Mouse (Mus musculus) myocyte (in vitro differentiated cells): ENCODE data around the gene Lzts2.

Source experiments
- CEBPB ChIP-seq: IDR thresholded peaks from 2 replicates; pipeline ENCODE4 v1.6.1; 2011; ENCODE audit warnings: mild to moderate bottlenecking, moderate library complexity; ENCODE audit not compliant: poor library complexity, insufficient read depth, severe bottlenecking
- E2F4 ChIP-seq: IDR thresholded peaks from one replicate; pipeline ENCODE4 v1.6.1; 2011; ENCODE audit warnings: mild to moderate bottlenecking, control low read depth, moderate library complexity; ENCODE audit not compliant: insufficient read depth
- MAX ChIP-seq: IDR thresholded peaks from one replicate; pipeline ENCODE4 v1.6.1; 2011; ENCODE audit warnings: low read depth, mild to moderate bottlenecking, control low read depth
- MYOD1 ChIP-seq, 3 experiments: IDR thresholded peaks; one replicate each; pipeline ENCODE4 v1.6.1; 2011; ENCODE audit warnings: control low read depth in 2 of 3, low read depth in 2 of 3, mild to moderate bottlenecking in 2 of 3, moderate library complexity in 1 of 3; ENCODE audit not compliant: insufficient read length in 2 of 3, control insufficient read depth in 1 of 3
- MYOG ChIP-seq, 3 experiments: IDR thresholded peaks; one replicate each; pipeline ENCODE4 v1.6.1; 2011; ENCODE audit warnings: control low read depth in 2 of 3, low read depth in 2 of 3, mild to moderate bottlenecking in 2 of 3; ENCODE audit not compliant: insufficient read length in 2 of 3, control insufficient read depth in 1 of 3, insufficient read depth in 1 of 3
- POLR2A ChIP-seq: IDR thresholded peaks from one replicate; pipeline ENCODE4 v1.6.1; 2011; ENCODE audit warnings: low read depth, mild to moderate bottlenecking, control low read depth, moderate library complexity; ENCODE audit not compliant: insufficient read length
- POLR2AphosphoS2 ChIP-seq: IDR thresholded peaks from one replicate; pipeline ENCODE4 v1.6.1; 2011; ENCODE audit warnings: low read depth, control low read depth; ENCODE audit not compliant: insufficient read length
- REST ChIP-seq: IDR thresholded peaks from one replicate; pipeline ENCODE4 v1.6.1; 2011; ENCODE audit warnings: mild to moderate bottlenecking, control low read depth, moderate library complexity; ENCODE audit not compliant: insufficient read depth, insufficient read length
- SRF ChIP-seq: IDR thresholded peaks from one replicate; pipeline ENCODE4 v1.6.1; 2011; ENCODE audit warnings: low read depth; ENCODE audit not compliant: control insufficient read depth, insufficient read length
- TCF12 ChIP-seq: IDR thresholded peaks from one replicate; pipeline ENCODE4 v1.6.1; 2011; ENCODE audit warnings: mild to moderate bottlenecking, control low read depth; ENCODE audit not compliant: poor library complexity, insufficient read depth, severe bottlenecking
- TCF3 ChIP-seq: IDR thresholded peaks from one replicate; pipeline ENCODE4 v1.6.1; 2011; ENCODE audit warnings: low read depth, control low read depth; ENCODE audit not compliant: insufficient read length
- USF1 ChIP-seq: IDR thresholded peaks from one replicate; pipeline ENCODE4 v1.6.1; 2011; ENCODE audit warnings: low read depth, mild to moderate bottlenecking, control low read depth, moderate library complexity

DNA sequence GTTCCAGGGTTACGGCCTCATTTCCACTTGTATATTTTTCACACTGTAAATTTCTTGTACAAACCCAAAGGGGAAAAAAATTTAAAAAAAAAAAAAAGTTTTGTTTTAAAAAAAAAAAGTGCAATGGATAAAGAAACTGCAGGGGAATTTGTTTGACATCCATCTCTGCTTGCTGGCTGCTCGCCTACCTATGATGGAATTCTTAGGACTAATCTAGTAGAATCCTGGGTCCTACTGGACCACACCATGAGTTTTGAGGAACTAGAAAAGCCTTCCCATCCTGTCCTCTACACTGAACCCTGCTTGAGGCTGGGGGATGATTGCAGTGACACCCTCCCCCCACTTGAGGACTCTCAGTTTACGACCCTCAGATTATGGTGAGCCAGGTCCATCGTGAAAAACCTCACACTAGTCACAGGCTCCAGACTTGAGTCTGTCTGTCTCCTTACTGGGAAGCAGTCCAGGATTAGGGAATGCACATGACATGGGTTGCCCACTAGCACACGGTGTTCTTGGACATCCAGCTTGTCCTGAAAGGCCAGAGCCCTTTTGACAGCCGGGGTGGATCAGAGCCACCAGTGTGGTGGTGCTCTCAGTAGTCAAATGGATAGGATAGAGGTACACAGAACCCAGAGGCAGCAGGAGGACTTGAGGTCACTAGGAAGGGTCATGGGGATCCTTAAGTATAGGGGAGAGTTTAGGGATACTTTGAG is 12.9 kb downstream of the Lzts2 start:
- TF ChIP-seq POLR2A (no peak), USF1 (no peak), MAX (no peak), MYOG (IDR thresholded peaks at IDR 0.05; ENCODE audit: control insufficient read depth in 1 of 3, insufficient read depth in 1 of 3, insufficient read length in 2 of 3, low read depth in 2 of 3) (no peak), CEBPB (no peak), POLR2AphosphoS2 (peak; percentile 69), SRF (no peak), TCF12 (no peak), MYOD1 (IDR thresholded peaks at IDR 0.05; ENCODE audit: control insufficient read depth in 1 of 3, insufficient read length in 2 of 3, low read depth in 2 of 3) (no peak), E2F4 (no peak), TCF3 (no peak), REST (no peak)
